Mouse (Mus musculus): ENCODE results near the gene D130052B06Rik. TPM values are rescaled to one million over a fixed set of nuclear protein-coding genes. Genes with fewer than 3 reads are reported as not detected.

Gene D130052B06Rik
- not detected for polyA plus RNA-seq (2015; fragmentation: Illumina TruSeq; extraction: RNeasy Lipid Tissue Mini Kit (QIAGEN cat#74804); ENCODE audit: insufficient read depth, low replicate concordance)

DNA sequence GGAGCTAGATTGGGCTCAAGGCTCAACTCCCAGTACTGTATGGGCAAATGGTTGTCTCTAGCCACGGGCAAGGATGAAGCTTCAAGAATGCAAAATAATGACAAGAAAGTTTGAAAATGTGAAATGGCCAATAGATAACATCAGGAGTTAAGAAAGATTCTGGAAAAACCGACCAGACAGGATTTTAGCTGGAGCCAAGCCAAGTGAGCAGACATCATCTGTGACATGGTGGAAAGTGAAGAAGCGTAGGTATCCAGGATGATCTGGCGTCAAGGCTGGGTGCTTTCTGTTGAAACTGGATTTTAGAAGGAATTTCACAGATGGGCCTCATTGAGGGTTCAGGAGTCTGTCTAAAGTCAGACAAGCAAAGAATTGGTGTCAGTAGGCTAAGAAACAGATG is at the start of gene D130052B06Rik:
TSS of gene D130052B06Rik (plus strand) at position 317 of the 400 bp plus-strand sequence.

DNA sequence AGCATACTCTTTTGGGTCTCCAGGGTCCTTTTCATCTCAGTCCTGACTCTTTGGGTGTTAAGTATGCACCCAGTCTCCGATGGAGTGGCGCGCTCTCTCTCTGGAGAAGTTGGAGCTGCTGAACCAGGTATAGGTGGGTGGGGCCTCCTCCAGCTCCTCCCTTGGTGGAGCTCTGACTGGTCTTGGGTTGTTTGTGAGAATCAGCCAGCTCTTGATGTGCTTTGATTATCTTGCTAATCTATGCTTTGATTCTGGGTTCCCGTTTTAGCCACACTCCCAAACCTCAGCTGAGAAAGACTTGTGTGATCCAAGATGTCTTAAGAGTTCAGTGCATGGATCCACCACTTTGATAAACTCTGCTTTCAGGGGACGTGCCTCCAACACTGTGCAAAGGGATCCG is 20.2 kb upstream of the D130052B06Rik start, which contains the start of gene Gabrp:
TSS of gene Gabrp (minus strand) at position 101 of the 400 bp plus-strand sequence.

Other genes starting within 250 kb of the D130052B06Rik start
- 0.32 TPM for gene Ranbp17, start 85.6 kb upstream of the D130052B06Rik start, polyA plus RNA-seq (2015; fragmentation: Illumina TruSeq; extraction: RNeasy Lipid Tissue Mini Kit (QIAGEN cat#74804); ENCODE audit: insufficient read depth, low replicate concordance)
- not detected for gene Gabrp, start 20.3 kb upstream of the D130052B06Rik start, polyA plus RNA-seq (2015; fragmentation: Illumina TruSeq; extraction: RNeasy Lipid Tissue Mini Kit (QIAGEN cat#74804); ENCODE audit: insufficient read depth, low replicate concordance)

Data from spleen, adult 10 weeks (tissue).